Mouse (Mus musculus) brain, embryonic 14.5 days (tissue): ENCODE results near the gene Srebf2.

Experiments used
- CTCF ChIP-seq: fragments of 200-500 bp; IDR thresholded peaks from 2 replicates; pipeline ENCODE4 v1.5.1; 2012; ENCODE audit warnings: inconsistent platforms, mild to moderate bottlenecking, moderate library complexity, borderline replicate concordance; ENCODE audit not compliant: insufficient read depth, insufficient read length; ENCODE audit errors: extremely low read depth
- POLR2A ChIP-seq: fragments of 200-500 bp; IDR thresholded peaks from 2 replicates; pipeline ENCODE4 v1.6.1; 2012; ENCODE audit warnings: mild to moderate bottlenecking, inconsistent platforms, borderline replicate concordance; ENCODE audit not compliant: poor library complexity, insufficient read depth, insufficient read length, severe bottlenecking; ENCODE audit errors: extremely low read depth

- TF ChIP-seq CTCF (no peak), POLR2A (no peak)
Measured at GRCm38 (mm10) chr15:82208307-82208706, 61.3 kb downstream of the Srebf2 start.
